Mouse (Mus musculus): Measurements from ENCODE around the gene Rcn3. TPM values are rescaled to one million over a fixed set of nuclear protein-coding genes. Genes with fewer than 3 reads are reported as not detected.
A peak's percentile ranks its signal among the peaks of the same experiment; 100 is the strongest.
"Not testable (repeated sequence)": the region's sequence is repeated elsewhere in the genome, so short reads cannot be mapped to it uniquely, and the experiment has no call there.

Gene Rcn3
- total RNA-seq, 2 experiments from 2014 or later = 46.0 to 53.7 TPM

GRCm38 (mm10) chr7:45125649-45126048, 33.6 kb upstream of the Rcn3 start:
- DNase-seq; intact Hi-C loops (cut with DNase I): not testable (repeated sequence)

GRCm38 (mm10) chr7:45125144-45125600, 33.2 kb upstream of the Rcn3 start:
- DNase-seq = no peak
- intact Hi-C loops (cut with DNase I) = no loop called here

- intact Hi-C loops (cut with DNase I) = loop anchor here (5.0 kb wide), 1 partner anchor 42 kb away; no protein-coding TSS in a partner anchor
- peak; percentile 97 to 99 for DNase-seq
These were observed 32.5 kb upstream of the Rcn3 start, which contains the start of gene Rps11 for GRCm38 (mm10) chr7:45124224-45125143. TSS of gene Rps11 (minus strand) at chr7:45124439.

DNA sequence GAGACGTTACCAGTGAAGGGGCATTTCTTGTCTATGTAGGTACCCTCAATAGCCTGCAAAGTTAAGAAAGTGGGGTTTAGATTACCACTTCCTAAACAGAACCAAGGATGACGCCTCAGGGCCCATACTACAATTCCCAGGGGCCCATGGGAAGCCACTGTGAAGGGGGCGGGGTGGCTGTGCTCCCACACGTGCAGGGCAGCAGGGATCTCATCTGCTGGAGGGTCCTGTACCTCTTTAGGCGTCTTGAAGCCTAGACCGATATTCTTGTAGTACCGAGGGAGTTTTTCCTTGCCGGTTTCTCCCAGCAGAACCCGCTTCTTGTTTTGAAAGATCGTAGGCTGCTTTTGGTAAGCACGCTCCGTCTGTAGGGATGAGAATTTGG, 31.2 kb upstream of the Rcn3 start:
- intact Hi-C loops (cut with DNase I) = loop anchor here (5.0 kb wide), 1 partner anchor 41 kb away; no protein-coding TSS in a partner anchor
- no peak for DNase-seq

DNA sequence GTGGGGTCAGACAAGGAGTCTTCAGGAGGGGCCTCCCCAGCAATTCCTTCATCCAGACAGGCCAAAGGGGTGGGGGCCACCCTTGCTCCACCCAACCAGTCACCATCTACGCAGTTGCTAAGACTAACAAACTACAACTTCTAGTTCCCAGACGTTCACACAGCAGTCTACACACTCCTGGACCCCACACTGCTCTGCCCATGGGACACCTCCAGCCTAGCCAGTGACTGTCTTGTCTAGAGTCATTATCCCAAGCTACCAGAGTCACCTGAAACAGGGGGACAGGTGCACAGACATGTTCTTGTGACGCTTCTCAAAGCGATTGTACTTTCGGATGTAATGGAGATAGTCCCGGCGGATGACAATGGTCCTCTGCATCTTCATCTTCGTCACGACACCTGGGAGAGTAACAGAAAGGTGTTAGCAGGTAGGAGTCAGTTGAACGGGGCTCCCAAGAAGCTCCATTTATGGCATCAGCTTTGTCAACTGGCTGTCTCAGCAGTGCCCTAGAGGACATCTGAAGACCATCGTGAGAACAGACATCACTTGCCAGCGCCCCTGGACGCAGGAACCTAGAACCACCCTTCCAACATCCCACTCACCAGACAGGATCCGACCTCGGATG, 30.7 kb upstream of the Rcn3 start:
- intact Hi-C loops (cut with DNase I) = loop anchor here (5.0 kb wide), 1 partner anchor 40 kb away; no protein-coding TSS in a partner anchor

GRCm38 (mm10) chr7:45121966-45122365, 29.9 kb upstream of the Rcn3 start:
- intact Hi-C loops (cut with DNase I) = loop anchor here (5.0 kb wide), 1 partner anchor 40 kb away; no protein-coding TSS in a partner anchor
- DNase-seq = no peak

More for the DNA sequence above, 30.7 kb upstream of the Rcn3 start:
- DNase-seq = no peak

DNA sequence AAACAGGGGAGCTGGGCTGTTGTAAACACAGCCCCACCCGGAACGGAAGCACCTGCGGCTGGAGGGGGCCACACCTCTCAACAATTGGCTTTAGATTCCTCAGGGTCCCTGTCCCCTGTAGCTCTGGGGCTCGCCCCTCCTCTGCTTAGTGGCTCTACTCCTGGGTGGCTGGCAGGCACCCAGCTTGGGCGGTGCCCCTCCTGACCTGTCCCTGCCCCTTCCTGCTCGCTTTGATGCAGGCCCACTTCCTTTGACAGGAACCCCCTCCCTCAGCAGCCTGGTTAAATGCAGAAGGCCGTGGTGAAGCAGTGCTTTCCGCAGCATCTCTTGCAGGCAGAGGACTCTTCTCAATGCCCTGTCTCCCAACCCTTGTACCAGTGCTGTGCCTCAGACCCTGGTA, 29.4 kb upstream of the Rcn3 start:
- intact Hi-C loops (cut with DNase I) = loop anchor here (5.0 kb wide), 1 partner anchor 39 kb away; no protein-coding TSS in a partner anchor
- peak; percentile 63 to 76 for DNase-seq

DNA sequence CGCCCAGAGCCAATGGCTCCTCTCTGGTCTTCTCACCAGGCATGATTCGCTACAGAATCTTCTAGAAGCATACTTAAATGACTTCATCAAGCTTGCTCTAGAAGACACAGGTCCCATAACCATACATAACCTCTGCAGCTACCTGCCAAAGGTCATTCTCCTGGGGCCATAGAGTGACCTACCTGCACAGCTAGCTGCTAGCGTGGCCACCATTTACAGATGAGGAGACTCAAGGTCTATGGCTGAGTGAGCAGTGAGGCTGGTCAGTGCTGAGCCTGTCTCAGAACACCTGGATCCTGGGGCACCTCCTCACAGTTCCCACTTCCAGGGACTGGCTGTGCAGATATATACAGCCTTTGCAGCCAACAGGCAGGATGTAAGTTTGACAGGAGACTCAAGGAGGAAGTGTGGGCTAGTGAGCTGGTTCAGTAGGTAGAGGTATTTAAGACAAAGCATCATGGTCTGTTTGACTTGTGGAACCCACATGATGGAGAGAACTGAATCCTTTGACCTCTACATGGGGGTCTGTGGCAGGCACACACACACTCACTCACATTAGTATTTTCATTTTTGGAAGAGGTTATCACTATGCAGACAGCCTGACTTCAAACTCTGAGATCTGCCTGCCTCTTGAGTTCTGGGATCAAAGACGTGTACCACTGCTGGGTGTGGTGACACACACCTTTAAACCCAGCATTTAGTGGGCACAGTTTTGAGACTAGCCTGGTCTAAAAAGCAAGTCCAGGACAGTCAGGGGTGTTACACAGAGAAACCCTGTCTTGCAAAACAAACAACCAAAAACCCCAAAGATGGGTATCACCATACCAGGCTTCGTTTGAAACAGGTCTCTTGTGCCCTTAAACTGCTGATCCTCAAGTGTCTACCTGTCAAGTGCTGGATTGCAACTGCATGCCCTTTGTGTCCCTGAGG, 28.0 kb upstream of the Rcn3 start:
- DNase-seq = no peak
- intact Hi-C loops (cut with DNase I) = loop anchor here (5.0 kb wide), 1 partner anchor 38 kb away; no protein-coding TSS in a partner anchor

DNA sequence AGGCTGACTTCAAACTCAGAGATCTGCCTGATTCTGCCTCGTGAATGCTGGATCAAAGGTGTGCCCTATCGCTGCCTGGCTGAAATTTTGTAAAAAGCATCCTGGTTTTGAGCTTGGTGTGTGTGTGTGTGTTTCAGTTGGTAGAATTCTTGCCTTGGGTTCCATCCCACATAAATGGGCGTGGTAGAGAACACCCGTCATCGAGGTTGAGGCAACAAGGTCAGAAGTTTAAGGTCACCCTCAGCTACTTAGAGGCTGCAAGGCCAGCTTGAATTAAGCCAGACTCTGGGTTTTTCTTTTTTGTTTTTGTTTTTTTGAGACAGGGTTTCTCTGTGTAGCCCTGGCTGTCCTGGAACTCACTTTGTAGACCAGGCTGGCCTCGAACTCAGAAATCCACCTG, 26.3 kb upstream of the Rcn3 start:
- DNase-seq = no peak
- intact Hi-C loops (cut with DNase I) = no loop called here

- intact Hi-C loops (cut with DNase I) = no loop called here
- DNase-seq = no peak
These were observed 25.5 kb upstream of the Rcn3 start for GRCm38 (mm10) chr7:45117566-45117965.

DNA sequence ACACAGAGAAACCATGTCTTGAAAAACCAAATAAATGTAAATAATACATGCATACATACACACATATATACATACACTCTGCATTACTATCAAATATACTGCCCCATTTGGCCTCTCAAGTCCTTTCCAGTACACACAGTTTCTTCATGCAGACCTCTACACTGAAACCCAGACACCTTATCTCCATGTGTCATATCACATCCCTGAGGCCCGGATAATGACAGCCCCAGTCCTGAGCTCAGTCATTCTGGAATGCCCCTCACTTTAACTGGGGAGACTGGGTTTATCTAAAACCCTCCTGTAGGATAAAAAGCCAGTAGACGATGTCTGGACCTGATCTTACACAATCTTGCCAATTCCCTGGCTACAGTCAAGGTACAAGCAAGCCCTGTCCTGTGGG, 21.5 kb upstream of the Rcn3 start:
- DNase-seq = no peak
- intact Hi-C loops (cut with DNase I) = no loop called here

GRCm38 (mm10) chr7:45112529-45112928, 20.5 kb upstream of the Rcn3 start:
- no peak for DNase-seq
- intact Hi-C loops (cut with DNase I) = no loop called here

GRCm38 (mm10) chr7:45111940-45112339, 19.9 kb upstream of the Rcn3 start:
- DNase-seq = no peak
- intact Hi-C loops (cut with DNase I) = no loop called here

GRCm38 (mm10) chr7:45110089-45110488, 18.1 kb upstream of the Rcn3 start:
- intact Hi-C loops (cut with DNase I); DNase-seq: not testable (repeated sequence)

GRCm38 (mm10) chr7:45107052-45107645, 15.1 kb upstream of the Rcn3 start:
- intact Hi-C loops (cut with DNase I) = no loop called here
- no peak for DNase-seq

- intact Hi-C loops (cut with DNase I) = no loop called here
- no peak for DNase-seq
These were observed 14.4 kb upstream of the Rcn3 start for GRCm38 (mm10) chr7:45106441-45106840.

DNA sequence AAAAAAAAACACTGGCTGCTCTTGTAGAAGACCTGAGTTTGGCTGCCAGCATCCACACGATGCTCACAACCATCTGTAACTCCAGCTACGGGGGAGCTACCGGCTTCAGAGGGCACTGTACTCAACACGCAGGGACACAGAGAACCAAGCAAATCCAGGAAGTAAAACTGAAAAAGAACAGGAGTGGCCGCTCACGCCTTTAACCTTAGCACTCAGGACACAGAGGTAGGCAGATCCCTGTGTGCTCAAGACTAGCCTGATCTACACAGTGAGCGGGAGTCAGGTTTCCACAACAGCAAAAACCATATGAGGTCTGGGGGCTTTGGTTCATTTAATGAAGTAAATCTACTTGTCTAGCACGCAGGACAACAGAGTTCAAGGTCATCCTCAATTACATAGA, 13.5 kb upstream of the Rcn3 start:
- intact Hi-C loops (cut with DNase I) = no loop called here
- no peak for DNase-seq

GRCm38 (mm10) chr7:45104941-45105340, 12.9 kb upstream of the Rcn3 start:
- DNase-seq = no peak
- intact Hi-C loops (cut with DNase I) = no loop called here

DNA sequence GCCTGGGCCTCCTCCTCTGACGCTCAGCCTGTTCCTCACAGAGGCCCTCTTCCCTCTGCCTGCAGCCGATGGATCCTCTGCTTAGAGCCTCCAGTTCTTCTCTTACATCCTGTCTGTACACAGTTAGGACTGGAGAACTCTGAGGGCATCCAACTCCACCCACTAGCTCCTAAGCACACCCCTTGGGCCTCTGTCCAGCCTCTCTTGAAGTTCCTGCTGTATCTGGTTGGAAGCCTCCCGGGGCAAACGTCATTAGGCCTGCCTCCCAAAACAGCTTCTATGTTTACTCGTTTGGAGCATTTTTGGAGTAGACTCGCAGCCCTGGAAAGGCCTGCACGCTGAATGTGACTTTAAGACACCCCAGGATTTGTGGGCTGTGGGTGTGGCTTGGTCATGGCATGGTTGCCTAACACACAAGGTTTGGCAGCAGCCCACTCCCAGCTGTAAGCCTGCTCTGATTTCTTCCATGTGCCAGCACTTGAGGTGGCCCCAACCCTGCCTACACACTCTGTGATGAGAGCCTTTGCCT, 11.7 kb upstream of the Rcn3 start, which contains the start of gene Fcgrt:
Gene Fcgrt (minus strand): TSS at position 200 of the 529 bp plus-strand sequence.
- intact Hi-C loops (cut with DNase I) = loop anchor here (2.0 kb wide), 1 partner anchor 21 kb away; no protein-coding TSS in a partner anchor
- DNase-seq = peak; percentile 92 to 96
